Mouse (Mus musculus): ENCODE results near the gene 4930516K23Rik. TPM values are rescaled to one million over a fixed set of nuclear protein-coding genes. Genes with fewer than 3 reads are reported as not detected.

Gene 4930516K23Rik
- polyA plus RNA-seq, 1 experiment from 2014 or later = not detected

- 88% methylated on average over 1 of the region's 1 CpGs for WGBS
These were observed 42.3 kb downstream of the 4930516K23Rik start for GRCm38 (mm10) chr7:104018953-104019352.

GRCm38 (mm10) chr7:104017203-104017602, 44.0 kb downstream of the 4930516K23Rik start, which contains the start of gene Olfr639:
TSS of gene Olfr639 (minus strand) at chr7:104017303.
- Histone ChIP-seq H3K9ac (no peak within 1 kb of the TSS), H3K9me3 (replicated peaks) (no peaks in the 10 kb centered on the region), H3K4me1 (no peaks in the 10 kb centered on the region), H3K4me2 (no peak within 1 kb of the TSS), H3K27ac (no peak within 1 kb of the TSS), H3K4me3 (no peak within 1 kb of the TSS), H3K27me3 (no peaks in the 10 kb centered on the region), H3K36me3 (ENCODE audit: poor library complexity, severe bottlenecking) (no peaks in the 10 kb centered on the region)
- no peak for ATAC-seq

More at GRCm38 (mm10) chr7:104018953-104019352, 42.3 kb downstream of the 4930516K23Rik start:
- Histone ChIP-seq H3K4me1 (no peaks in the 10 kb centered on the region), H3K9ac (no peak overlapping the region), H3K27me3 (no peaks in the 10 kb centered on the region), H3K4me3 (no peak overlapping the region), H3K27ac (no peak overlapping the region), H3K9me3 (replicated peaks) (no peaks in the 10 kb centered on the region), H3K36me3 (ENCODE audit: poor library complexity, severe bottlenecking) (no peaks in the 10 kb centered on the region), H3K4me2 (no peak overlapping the region)
- no peak for ATAC-seq

Other genes starting within 250 kb of the 4930516K23Rik start
- 960 and 1,191 TPM in 2 replicates for gene Hbb-bt, start 247.4 kb downstream of the 4930516K23Rik start, polyA plus RNA-seq (2015; fragmentation: Nextera tagmentation; extraction: Ambion mirVana)
- gene Hbb-bs, start 233.3 kb downstream of the 4930516K23Rik start, polyA plus RNA-seq (2015; fragmentation: Nextera tagmentation; extraction: Ambion mirVana) = 1,844 and 2,278 TPM in 2 replicates
- gene Hbb-bh2, start 220.9 kb downstream of the 4930516K23Rik start, polyA plus RNA-seq (2015; fragmentation: Nextera tagmentation; extraction: Ambion mirVana) = not detected in 2 replicates
- gene Hbb-bh1, start 218.3 kb downstream of the 4930516K23Rik start, polyA plus RNA-seq (2015; fragmentation: Nextera tagmentation; extraction: Ambion mirVana) = 32.1 and 81.1 TPM in 2 replicates
- gene Hbb-y, start 208.2 kb downstream of the 4930516K23Rik start, polyA plus RNA-seq (2015; fragmentation: Nextera tagmentation; extraction: Ambion mirVana) = 3,762 and 4,630 TPM in 2 replicates
- gene Olfr66, start 175.2 kb downstream of the 4930516K23Rik start, polyA plus RNA-seq (2015; fragmentation: Nextera tagmentation; extraction: Ambion mirVana) = not detected in 2 replicates
- not detected in 2 replicates for gene Olfr64, start 167.0 kb downstream of the 4930516K23Rik start, polyA plus RNA-seq (2015; fragmentation: Nextera tagmentation; extraction: Ambion mirVana)
- gene Olfr65, start 158.0 kb downstream of the 4930516K23Rik start, polyA plus RNA-seq (2015; fragmentation: Nextera tagmentation; extraction: Ambion mirVana) = not detected in 2 replicates
- gene Olfr631, start 132.6 kb downstream of the 4930516K23Rik start, polyA plus RNA-seq (2015; fragmentation: Nextera tagmentation; extraction: Ambion mirVana) = not detected in 2 replicates
- not detected in 2 replicates for gene Olfr632, start 127.1 kb downstream of the 4930516K23Rik start, polyA plus RNA-seq (2015; fragmentation: Nextera tagmentation; extraction: Ambion mirVana)
- not detected in 2 replicates for gene Olfr633, start 117.0 kb downstream of the 4930516K23Rik start, polyA plus RNA-seq (2015; fragmentation: Nextera tagmentation; extraction: Ambion mirVana)
- gene Olfr635, start 90.3 kb downstream of the 4930516K23Rik start, polyA plus RNA-seq (2015; fragmentation: Nextera tagmentation; extraction: Ambion mirVana) = not detected in 2 replicates
- not detected in 2 replicates for gene Olfr638, start 62.7 kb downstream of the 4930516K23Rik start, polyA plus RNA-seq (2015; fragmentation: Nextera tagmentation; extraction: Ambion mirVana)
- gene Olfr639, start 44.1 kb downstream of the 4930516K23Rik start, polyA plus RNA-seq (2015; fragmentation: Nextera tagmentation; extraction: Ambion mirVana) = 0.04 TPM in 1 of 2 replicates, not detected in the other
- gene Olfr640, start 35.9 kb downstream of the 4930516K23Rik start, polyA plus RNA-seq (2015; fragmentation: Nextera tagmentation; extraction: Ambion mirVana) = not detected in 2 replicates
- gene Olfr641, start 26.0 kb downstream of the 4930516K23Rik start, polyA plus RNA-seq (2015; fragmentation: Nextera tagmentation; extraction: Ambion mirVana) = not detected in 2 replicates
- not detected in 2 replicates for gene Olfr642, start 8.8 kb downstream of the 4930516K23Rik start, polyA plus RNA-seq (2015; fragmentation: Nextera tagmentation; extraction: Ambion mirVana)
- gene Olfr644, start 10.4 kb upstream of the 4930516K23Rik start, polyA plus RNA-seq (2015; fragmentation: Nextera tagmentation; extraction: Ambion mirVana) = not detected in 2 replicates
- gene Olfr645, start 24.0 kb upstream of the 4930516K23Rik start, polyA plus RNA-seq (2015; fragmentation: Nextera tagmentation; extraction: Ambion mirVana) = not detected in 2 replicates
- gene Olfr646, start 43.4 kb upstream of the 4930516K23Rik start, polyA plus RNA-seq (2015; fragmentation: Nextera tagmentation; extraction: Ambion mirVana) = not detected in 2 replicates
- not detected in 2 replicates for gene Ubqln5, start 68.4 kb upstream of the 4930516K23Rik start, polyA plus RNA-seq (2015; fragmentation: Nextera tagmentation; extraction: Ambion mirVana)
- not detected in 2 replicates for gene Olfr643, start 76.0 kb upstream of the 4930516K23Rik start, polyA plus RNA-seq (2015; fragmentation: Nextera tagmentation; extraction: Ambion mirVana)
- not detected in 2 replicates for gene Ubqln3, start 81.8 kb upstream of the 4930516K23Rik start, polyA plus RNA-seq (2015; fragmentation: Nextera tagmentation; extraction: Ambion mirVana)
- not detected in 2 replicates for gene Ubqlnl, start 89.1 kb upstream of the 4930516K23Rik start, polyA plus RNA-seq (2015; fragmentation: Nextera tagmentation; extraction: Ambion mirVana)
- gene Olfm5, start 103.4 kb upstream of the 4930516K23Rik start, polyA plus RNA-seq (2015; fragmentation: Nextera tagmentation; extraction: Ambion mirVana) = not detected in 2 replicates
- gene Olfr648, start 121.9 kb upstream of the 4930516K23Rik start, polyA plus RNA-seq (2015; fragmentation: Nextera tagmentation; extraction: Ambion mirVana) = 0.23 and 0.45 TPM in 2 replicates
- gene Olfr649, start 134.5 kb upstream of the 4930516K23Rik start, polyA plus RNA-seq (2015; fragmentation: Nextera tagmentation; extraction: Ambion mirVana) = not detected in 2 replicates
- gene Trim6, start 157.3 kb upstream of the 4930516K23Rik start, polyA plus RNA-seq (2015; fragmentation: Nextera tagmentation; extraction: Ambion mirVana) = 0.30 and 0.33 TPM in 2 replicates
- 0.42 and 0.43 TPM in 2 replicates for gene Trim34a, start 183.0 kb upstream of the 4930516K23Rik start, polyA plus RNA-seq (2015; fragmentation: Nextera tagmentation; extraction: Ambion mirVana)
- gene Trim5, start 226.6 kb upstream of the 4930516K23Rik start, polyA plus RNA-seq (2015; fragmentation: Nextera tagmentation; extraction: Ambion mirVana) = 0.17 TPM in 1 of 2 replicates, not detected in the other